Mouse (Mus musculus) small intestine, adult 2 months (tissue): ENCODE results near the gene Muc1.

Source experiments
- CTCF ChIP-seq: fragments of 200-500 bp; IDR thresholded peaks from 2 replicates; pipeline ENCODE4 v1.5.1; 2012; ENCODE audit warnings: low read depth, mild to moderate bottlenecking, control low read depth, inconsistent platforms, low read length, moderate library complexity, mixed read lengths; ENCODE audit not compliant: insufficient replicate concordance, insufficient read length; ENCODE audit errors: extremely low read depth
- POLR2A ChIP-seq: fragments of 200-500 bp; IDR thresholded peaks from 2 replicates; pipeline ENCODE4 v1.6.1; 2012; ENCODE audit warnings: low read depth, mild to moderate bottlenecking, control low read depth, inconsistent platforms, low read length, moderate library complexity

- TF ChIP-seq POLR2A (no peak), CTCF (no peak)
These were observed 2.9 kb upstream of the Muc1 start for GRCm38 (mm10) chr3:89225918-89226317.
